In genomic region chr12:84999053-84999452, GRCm38 (mm10) we compare ENCODE assay signal across 10 mouse cellular contexts. TPM values are rescaled to one million over a fixed set of nuclear protein-coding genes. Genes with fewer than 3 reads are reported as not detected.
A peak's percentile ranks its signal among the peaks of the same experiment; 100 is the strongest.
DNase-seq lines count a peak whose midpoint lies in the region; ATAC-seq and TF ChIP-seq lines count a peak whose summit lies in the region.
"Had no signal": no experiment of that assay in that cellular context is flagged by ENCODE, and none has a peak within 500 bp of the region (broad histone marks: within the 10 kb centered on the region; RNA-seq: fewer than 3 reads in every experiment).

No protein-coding gene starts in this region.

- ATAC-seq in forebrain, embryonic 13.5 days = no peak
- ATAC-seq in limb, embryonic 14.5 days (ENCODE audit: low FRiP score, low read depth) = no peak
- ATAC-seq in stomach, embryonic 14.5 days (ENCODE audit: insufficient number of reproducible peaks, insufficient read depth, low FRiP score, low read depth) = no peak
- no peak for ATAC-seq in megakaryocyte progenitor cell, adult 5-6 weeks (replicated peaks; ENCODE audit: poor library complexity)
- ATAC-seq: Patski had no signal

- no peak for TF ChIP-seq CTCF in left cerebral cortex, adult 2 months (IDR thresholded peaks at IDR 0.05)

- H3K4me3 ChIP-seq in left cerebral cortex, adult 2 months = peak overlapping the region; percentile 100; the same call in 1 of the 2 replicates
- peak overlapping the region; percentile 68 for H3K4me3 ChIP-seq in forebrain, embryonic 13.5 days
- H3K4me3 ChIP-seq in limb, embryonic 14.5 days (replicated peaks; ENCODE audit: low read length) = peak overlapping the region; percentile 7
- peak overlapping the region; percentile 84; the same call in 1 of the 2 replicates for H3K4me3 ChIP-seq in stomach, embryonic 14.5 days (ENCODE audit: low read depth, low read length)

- peaks cover 28% of the 10 kb centered on the region for H3K4me1 ChIP-seq in forebrain, embryonic 13.5 days
- H3K4me1 ChIP-seq in limb, embryonic 14.5 days (ENCODE audit: control insufficient read depth, insufficient read depth, low read length) = peaks cover 13% of the 10 kb centered on the region
- peaks cover 17% of the 10 kb centered on the region; the same call in 1 of the 2 replicates for H3K4me1 ChIP-seq in stomach, embryonic 14.5 days (ENCODE audit: control insufficient read depth, insufficient read depth, low read length)

- no peaks in the 10 kb centered on the region for H3K27me3 ChIP-seq in forebrain, embryonic 13.5 days
- no peaks in the 10 kb centered on the region for H3K27me3 ChIP-seq in limb, embryonic 14.5 days (ENCODE audit: control insufficient read depth, insufficient read depth, low read length)
- H3K27me3 ChIP-seq in stomach, embryonic 14.5 days (ENCODE audit: control insufficient read depth, insufficient read depth, low read length) = no peaks in the 10 kb centered on the region
- H3K27me3 ChIP-seq: Patski had no signal

- no peaks in the 10 kb centered on the region for H3K9me3 ChIP-seq in forebrain, embryonic 13.5 days (replicated peaks)
- H3K9me3 ChIP-seq in limb, embryonic 14.5 days (ENCODE audit: control insufficient read depth, low read length) = no peaks in the 10 kb centered on the region
- no peaks in the 10 kb centered on the region for H3K9me3 ChIP-seq in stomach, embryonic 14.5 days (ENCODE audit: control insufficient read depth, low read depth, low read length)

- peak overlapping the region; percentile 96 for H3K9ac ChIP-seq in forebrain, embryonic 13.5 days
- H3K9ac ChIP-seq in limb, embryonic 14.5 days (ENCODE audit: low read depth, low read length, severe bottlenecking) = no peak overlapping the region
- H3K9ac ChIP-seq in stomach, embryonic 14.5 days (replicated peaks; ENCODE audit: low read depth, low read length) = no peak overlapping the region

- no peak for DNase-seq in left cerebral cortex, adult 2 months (ENCODE audit: extremely low spot score in 1 of 2, low spot score in 2 of 2)
- no peak for DNase-seq in left cerebral cortex, adult 11 months (ENCODE audit: low spot score)
- no peak for DNase-seq in limb, embryonic 14.5 days (ENCODE audit: low spot score)
- no peak for DNase-seq in cerebellum, adult 11 months
- DNase-seq: cerebellum, postnatal 36 days; kidney, adult 9 months had no signal

- peaks cover 11% of the 10 kb centered on the region for H3K36me3 ChIP-seq in forebrain, embryonic 13.5 days (ENCODE audit: poor library complexity, severe bottlenecking)
- no peaks in the 10 kb centered on the region for H3K36me3 ChIP-seq in limb, embryonic 14.5 days (ENCODE audit: control insufficient read depth, insufficient read depth, low read length)
- no peaks in the 10 kb centered on the region for H3K36me3 ChIP-seq in stomach, embryonic 14.5 days (ENCODE audit: control insufficient read depth, insufficient read depth, low read length)

- intact Hi-C loops in left cerebral cortex, adult 2 months (cut with DNase I) = no loop called here

- H3K27ac ChIP-seq in left cerebral cortex, adult 2 months = no peak overlapping the region
- no peak overlapping the region for H3K27ac ChIP-seq in forebrain, embryonic 13.5 days
- H3K27ac ChIP-seq in limb, embryonic 14.5 days (replicated peaks; ENCODE audit: low read depth, low read length) = no peak overlapping the region
- H3K27ac ChIP-seq in stomach, embryonic 14.5 days (ENCODE audit: low read length) = no peak overlapping the region

- peak overlapping the region; percentile 94 for H3K4me2 ChIP-seq in forebrain, embryonic 13.5 days
- H3K4me2 ChIP-seq in limb, embryonic 14.5 days (replicated peaks; ENCODE audit: low read depth, low read length, severe bottlenecking) = peak overlapping the region; percentile 92; the same call in 1 of the 2 replicates
- peak overlapping the region; percentile 89 for H3K4me2 ChIP-seq in stomach, embryonic 14.5 days (replicated peaks; ENCODE audit: low read depth, low read length)

- no peak for TF ChIP-seq POLR2A in limb, embryonic 14.5 days (IDR thresholded peaks at IDR 0.05; ENCODE audit: borderline replicate concordance, extremely low read depth, insufficient read depth, insufficient read length)

RNA-seq across cellular contexts. Expression of gene Ylpm1, which starts 2.9 kb away (rescaled TPM):
- total RNA-seq in left cerebral cortex, adult 2 months (2021) = 100 to 1,000 TPM; 124 to 126 TPM
- polyA plus RNA-seq in forebrain, embryonic 13.5 days (2015; fragmentation: Nextera tagmentation; extraction: Ambion mirVana) = 41.6 and 45.1 TPM in 2 replicates
- 47.5 and 50.9 TPM in 2 replicates for polyA plus RNA-seq in limb, embryonic 14.5 days (2012; rRNA removed)
- polyA plus RNA-seq in limb, embryonic 14.5 days (2014; fragmentation: Nextera tagmentation; extraction: Ambion mirVana) = 38.5 and 40.9 TPM in 2 replicates
- 50.8 and 54.5 TPM in 2 replicates for polyA plus RNA-seq in stomach, embryonic 14.5 days (2014; fragmentation: Nextera tagmentation; extraction: Ambion mirVana)
- 78.0 and 96.2 TPM in 2 replicates for total RNA-seq in megakaryocyte progenitor cell, adult 5-6 weeks (2015)
- 52.7 and 84.7 TPM in 2 replicates for total RNA-seq in megakaryocyte progenitor cell, adult 5-6 weeks (2017)

RNA-seq across cellular contexts. Expression of gene Arel1, which starts 28.4 kb away (rescaled TPM):
- total RNA-seq in left cerebral cortex, adult 2 months (2021) = 10 to 100 TPM; 95.6 to 97.8 TPM
- 22.1 and 26.7 TPM in 2 replicates for polyA plus RNA-seq in forebrain, embryonic 13.5 days (2015; fragmentation: Nextera tagmentation; extraction: Ambion mirVana)
- polyA plus RNA-seq in limb, embryonic 14.5 days (2012; rRNA removed) = 24.5 and 28.9 TPM in 2 replicates
- polyA plus RNA-seq in limb, embryonic 14.5 days (2014; fragmentation: Nextera tagmentation; extraction: Ambion mirVana) = 13.9 and 16.6 TPM in 2 replicates
- 15.1 and 15.3 TPM in 2 replicates for polyA plus RNA-seq in stomach, embryonic 14.5 days (2014; fragmentation: Nextera tagmentation; extraction: Ambion mirVana)
- total RNA-seq in megakaryocyte progenitor cell, adult 5-6 weeks (2015) = 28.0 and 30.5 TPM in 2 replicates
- 39.7 and 43.2 TPM in 2 replicates for total RNA-seq in megakaryocyte progenitor cell, adult 5-6 weeks (2017)

RNA-seq across cellular contexts. Expression of gene Fcf1, which starts 28.4 kb away (rescaled TPM):
- total RNA-seq in left cerebral cortex, adult 2 months (2021) = 10 to 100 TPM; 28.9 to 31.5 TPM
- 146 and 167 TPM in 2 replicates for polyA plus RNA-seq in forebrain, embryonic 13.5 days (2015; fragmentation: Nextera tagmentation; extraction: Ambion mirVana)
- 78.9 and 132 TPM in 2 replicates for polyA plus RNA-seq in limb, embryonic 14.5 days (2012; rRNA removed)
- 138 and 141 TPM in 2 replicates for polyA plus RNA-seq in limb, embryonic 14.5 days (2014; fragmentation: Nextera tagmentation; extraction: Ambion mirVana)
- polyA plus RNA-seq in stomach, embryonic 14.5 days (2014; fragmentation: Nextera tagmentation; extraction: Ambion mirVana) = 145 and 147 TPM in 2 replicates
- 151 and 155 TPM in 2 replicates for total RNA-seq in megakaryocyte progenitor cell, adult 5-6 weeks (2015)
- 121 and 125 TPM in 2 replicates for total RNA-seq in megakaryocyte progenitor cell, adult 5-6 weeks (2017)

Comparison
In these comparisons a context has a peak if more than half of its experiments do, and no peak if none do; other contexts are left out.
1. H3K4me3 ChIP-seq: peak in every context shown above with its lines; median percentile 100 in left cerebral cortex, adult 2 months; 84 in stomach, embryonic 14.5 days; 68 in forebrain, embryonic 13.5 days; 7 in limb, embryonic 14.5 days.